Mouse (Mus musculus): ENCODE data around the gene Nr1h5. TPM values are rescaled to one million over a fixed set of nuclear protein-coding genes. Genes with fewer than 3 reads are reported as not detected.

Nr1h5 gene
- total and polyA plus RNA-seq, 3 experiments, result 0.03 TPM; not detected in 2

DNA sequence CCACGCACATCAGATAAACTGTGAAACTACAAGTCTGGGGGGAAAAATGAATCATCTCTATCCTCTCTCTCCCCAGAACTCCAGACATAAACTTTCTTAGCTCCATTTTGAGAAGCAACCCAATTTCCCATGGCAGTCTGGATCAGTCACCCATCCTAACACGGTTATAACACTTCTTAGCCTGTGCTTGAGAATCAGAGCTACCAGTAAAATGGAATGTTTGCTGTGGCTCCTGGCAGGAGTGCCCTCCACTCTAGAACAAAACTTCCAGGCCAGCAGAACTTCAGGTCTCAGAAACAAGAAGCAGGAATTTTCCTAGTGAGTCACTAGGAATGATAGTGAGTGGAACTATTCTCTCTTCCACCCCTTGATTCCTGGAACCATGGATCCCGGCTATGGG lies 6.6 kb upstream of the Nr1h5 start:
- Histone ChIP-seq H3K79me2 (ENCODE audit: control insufficient read depth, insufficient read depth, low read length, poor library complexity) (no peaks in the 10 kb centered on the region), H3K9ac (ENCODE audit: control insufficient read depth, low read depth, low read length, poor library complexity, severe bottlenecking) (no peak overlapping the region), H3K4me1 (ENCODE audit: control insufficient read depth in 1 of 2, insufficient read depth in 2 of 2, low read length in 2 of 2) (no peaks in the 10 kb centered on the region), H3K36me3 (ENCODE audit: control insufficient read depth in 1 of 2, insufficient read depth in 2 of 2, low read length in 2 of 2) (no peaks in the 10 kb centered on the region), H3K9me3 (replicated peaks; ENCODE audit: insufficient read depth, low read length) (no peaks in the 10 kb centered on the region), H3K4me3 (ENCODE audit: control insufficient read depth in 1 of 2, insufficient read depth in 1 of 2, low read depth in 2 of 2, low read length in 2 of 2) (no peak overlapping the region), H3K27me3 (ENCODE audit: control insufficient read depth in 1 of 2, insufficient read depth in 2 of 2, low read length in 2 of 2) (no peaks in the 10 kb centered on the region; a peak in 1 of 4 replicates), H3K27ac (ENCODE audit: control insufficient read depth, low read depth, low read length) (no peak overlapping the region)
- no peak for DNase-seq (ENCODE audit: low read depth, low spot score)
- TF ChIP-seq POLR2AphosphoS5 (IDR thresholded peaks at IDR 0.05; ENCODE audit: borderline replicate concordance, low read depth, low read length) (no peak), ZMIZ1 (IDR thresholded peaks at IDR 0.05; ENCODE audit: low read depth, low read length) (no peak), TBP (IDR thresholded peaks at IDR 0.05; ENCODE audit: low read depth, low read length) (no peak), MAX (IDR thresholded peaks at IDR 0.05; ENCODE audit: low read length) (no peak), CHD2 (IDR thresholded peaks at IDR 0.05; ENCODE audit: low read length) (no peak), GATA1 (IDR thresholded peaks at IDR 0.05; ENCODE audit: low read depth, low read length) (no peak), ZC3H11A (IDR thresholded peaks at IDR 0.05; ENCODE audit: low read depth, low read length) (no peak), KAT2A (conservative IDR thresholded peaks at IDR 0.05; ENCODE audit: low read depth, low read length) (no peak), CHD1 (IDR thresholded peaks at IDR 0.05; ENCODE audit: low read depth, low read length) (no peak), POLR2A (IDR thresholded peaks at IDR 0.05; ENCODE audit: control insufficient read depth in 1 of 2, insufficient read depth in 1 of 2, low read depth in 1 of 2, low read length in 2 of 2, poor library complexity in 1 of 2) (no peak), USF2 (IDR thresholded peaks at IDR 0.05; ENCODE audit: borderline replicate concordance in 1 of 2, insufficient read depth in 1 of 2, low read depth in 1 of 2, low read length in 2 of 2) (no peak), MYB (IDR thresholded peaks at IDR 0.05; ENCODE audit: low read depth, low read length) (no peak), TCF12 (IDR thresholded peaks at IDR 0.05; ENCODE audit: low read depth, low read length) (no peak)

DNA sequence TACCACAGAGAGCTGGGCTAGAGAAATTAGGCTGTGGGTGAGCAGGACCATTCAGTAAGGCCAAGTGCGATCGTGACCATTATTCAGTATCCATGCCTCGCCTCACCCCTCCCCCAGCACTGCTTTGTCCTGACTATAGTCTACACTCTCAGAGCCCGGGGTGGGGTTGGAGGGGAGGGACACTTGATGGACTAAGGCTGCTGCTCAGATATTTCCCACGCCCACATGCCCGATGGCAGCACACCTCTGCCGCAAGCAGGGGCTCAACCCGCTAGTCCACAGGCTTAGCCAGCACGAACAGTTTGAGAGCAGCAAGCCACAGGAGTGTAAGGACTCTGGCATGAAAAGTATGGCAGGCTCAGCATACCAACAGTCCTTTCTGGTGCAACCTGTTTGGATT lies 6.1 kb upstream of the Nr1h5 start:
- H3K4me1 ChIP-seq (ENCODE audit: control insufficient read depth in 1 of 2, insufficient read depth in 2 of 2, low read length in 2 of 2), result no peaks in the 10 kb centered on the region
- H3K4me3 ChIP-seq (ENCODE audit: control insufficient read depth in 1 of 2, insufficient read depth in 1 of 2, low read depth in 2 of 2, low read length in 2 of 2), result no peak overlapping the region
- H3K27ac ChIP-seq (ENCODE audit: control insufficient read depth, low read depth, low read length), result no peak overlapping the region
- no peak for TF ChIP-seq RAD21 (IDR thresholded peaks at IDR 0.05; ENCODE audit: low read depth, low read length)
- TF ChIP-seq ZKSCAN1 (IDR thresholded peaks at IDR 0.05; ENCODE audit: low read depth, low read length), result no peak
- TF ChIP-seq CHD2 (IDR thresholded peaks at IDR 0.05; ENCODE audit: low read length), result no peak
- no peak for TF ChIP-seq TCF12 (IDR thresholded peaks at IDR 0.05; ENCODE audit: low read depth, low read length)
- TF ChIP-seq TBP (IDR thresholded peaks at IDR 0.05; ENCODE audit: low read depth, low read length), result no peak
- no peak for TF ChIP-seq MEF2A (IDR thresholded peaks at IDR 0.05; ENCODE audit: extremely low read depth, insufficient replicate concordance, low read depth, low read length, poor library complexity, severe bottlenecking)
- TF ChIP-seq ZMIZ1 (IDR thresholded peaks at IDR 0.05; ENCODE audit: low read depth, low read length), result no peak
- no peak for TF ChIP-seq SMC3 (IDR thresholded peaks at IDR 0.05; ENCODE audit: low read depth, low read length)
- no peak for TF ChIP-seq E2F4 (IDR thresholded peaks at IDR 0.05; ENCODE audit: borderline replicate concordance, low read depth, low read length)
- TF ChIP-seq MYC (IDR thresholded peaks at IDR 0.05; ENCODE audit: low read depth, low read length), result no peak
- TF ChIP-seq MYB (IDR thresholded peaks at IDR 0.05; ENCODE audit: low read depth, low read length), result no peak
- no peak for TF ChIP-seq CHD1 (IDR thresholded peaks at IDR 0.05; ENCODE audit: low read depth, low read length)
- TF ChIP-seq ETS1 (IDR thresholded peaks at IDR 0.05; ENCODE audit: low read depth, low read length), result no peak
- TF ChIP-seq KAT2A (conservative IDR thresholded peaks at IDR 0.05; ENCODE audit: low read depth, low read length), result no peak
- TF ChIP-seq NELFE (IDR thresholded peaks at IDR 0.05; ENCODE audit: low read depth, low read length), result no peak
- TF ChIP-seq MAFK (IDR thresholded peaks at IDR 0.05; ENCODE audit: borderline replicate concordance, low read depth, low read length), result no peak
- TF ChIP-seq POLR2AphosphoS5 (IDR thresholded peaks at IDR 0.05; ENCODE audit: borderline replicate concordance, low read depth, low read length), result no peak
- no peak for TF ChIP-seq MAX (IDR thresholded peaks at IDR 0.05; ENCODE audit: low read length)
- H3K36me3 ChIP-seq (ENCODE audit: control insufficient read depth in 1 of 2, insufficient read depth in 2 of 2, low read length in 2 of 2), result no peaks in the 10 kb centered on the region
- no peaks in the 10 kb centered on the region for H3K9me3 ChIP-seq (replicated peaks; ENCODE audit: insufficient read depth, low read length)
- no peak overlapping the region for H3K9ac ChIP-seq (ENCODE audit: control insufficient read depth, low read depth, low read length, poor library complexity, severe bottlenecking)
- H3K79me2 ChIP-seq (ENCODE audit: control insufficient read depth, insufficient read depth, low read length, poor library complexity), result no peaks in the 10 kb centered on the region
- no peak for DNase-seq (ENCODE audit: low read depth, low spot score)
- H3K27me3 ChIP-seq (ENCODE audit: control insufficient read depth in 1 of 2, insufficient read depth in 2 of 2, low read length in 2 of 2), result no peaks in the 10 kb centered on the region; a peak in 1 of 4 replicates

Data from MEL (cell line).